Mouse (Mus musculus) small intestine, adult 2 months (tissue): ENCODE data around the gene Serpinb1b.

ENCODE experiments used
- CTCF ChIP-seq: fragments of 200-500 bp; IDR thresholded peaks from 2 replicates; pipeline ENCODE4 v1.5.1; 2012; ENCODE audit warnings: low read depth, mild to moderate bottlenecking, control low read depth, inconsistent platforms, low read length, moderate library complexity, mixed read lengths; ENCODE audit not compliant: insufficient replicate concordance, insufficient read length; ENCODE audit errors: extremely low read depth
- POLR2A ChIP-seq: fragments of 200-500 bp; IDR thresholded peaks from 2 replicates; pipeline ENCODE4 v1.6.1; 2012; ENCODE audit warnings: low read depth, mild to moderate bottlenecking, control low read depth, inconsistent platforms, low read length, moderate library complexity

- TF ChIP-seq CTCF: no peak
- no peak for TF ChIP-seq POLR2A
Observed at GRCm38 (mm10) chr13:33077026-33077685, 1.2 kb upstream of the Serpinb1b start.
